Mouse (Mus musculus) CD4-positive, CD25-positive, alpha-beta regulatory T cell, adult 2 months (primary cell): ENCODE measurements around the gene Grip1.

Experiments
- DNase-seq: peaks from one replicate; pipeline ENCODE4 v3.0.0-alpha.2; 2012; ENCODE audit warnings: low read depth, low spot score

The Grip1 gene

GRCm38 (mm10) chr10:119833334-119833733 lies 379.7 kb downstream of the Grip1 start:
- DNase-seq: no peak

GRCm38 (mm10) chr10:119834122-119834521 lies 380.5 kb downstream of the Grip1 start:
- no peak for DNase-seq

- DNase-seq: no peak
Measured at GRCm38 (mm10) chr10:119839645-119840044, 386.0 kb downstream of the Grip1 start.

GRCm38 (mm10) chr10:119842004-119842403 lies 388.4 kb downstream of the Grip1 start:
- DNase-seq: no peak

GRCm38 (mm10) chr10:119845705-119846410 lies 392.2 kb downstream of the Grip1 start:
- DNase-seq: no peak

GRCm38 (mm10) chr10:119851594-119851993 lies 398.0 kb downstream of the Grip1 start:
- DNase-seq: no peak

- no peak for DNase-seq
Measured at GRCm38 (mm10) chr10:119852582-119853135, 399.0 kb downstream of the Grip1 start.

- DNase-seq: no peak
Measured at GRCm38 (mm10) chr10:119867726-119868125, 414.1 kb downstream of the Grip1 start.

GRCm38 (mm10) chr10:119868995-119869579 lies 415.5 kb downstream of the Grip1 start:
- DNase-seq: no peak

GRCm38 (mm10) chr10:119876721-119877120 lies 423.1 kb downstream of the Grip1 start:
- no peak for DNase-seq

- no peak for DNase-seq
Measured at GRCm38 (mm10) chr10:119878331-119878730, 424.7 kb downstream of the Grip1 start.

GRCm38 (mm10) chr10:119884591-119884990 lies 431.0 kb downstream of the Grip1 start:
- DNase-seq: no peak

- no peak for DNase-seq
Measured at GRCm38 (mm10) chr10:119885563-119885962, 431.9 kb downstream of the Grip1 start.

GRCm38 (mm10) chr10:119886681-119887080 lies 433.1 kb downstream of the Grip1 start:
- DNase-seq: no peak

- no peak for DNase-seq
Measured at GRCm38 (mm10) chr10:119902754-119903153, 449.1 kb downstream of the Grip1 start.

GRCm38 (mm10) chr10:119906869-119907268 lies 453.2 kb downstream of the Grip1 start:
- no peak for DNase-seq

GRCm38 (mm10) chr10:119917995-119918394 lies 464.4 kb downstream of the Grip1 start:
- no peak for DNase-seq

GRCm38 (mm10) chr10:119927963-119928362 lies 474.3 kb downstream of the Grip1 start:
- no peak for DNase-seq

- no peak for DNase-seq
Measured at GRCm38 (mm10) chr10:119928921-119929320, 475.3 kb downstream of the Grip1 start.

GRCm38 (mm10) chr10:119932794-119933193 lies 479.2 kb downstream of the Grip1 start:
- DNase-seq: no peak

- DNase-seq: no peak
Measured at GRCm38 (mm10) chr10:119933362-119933761, 479.7 kb downstream of the Grip1 start.

GRCm38 (mm10) chr10:119935231-119935630 lies 481.6 kb downstream of the Grip1 start:
- no peak for DNase-seq

- no peak for DNase-seq
Measured at GRCm38 (mm10) chr10:119937481-119937880, 483.9 kb downstream of the Grip1 start.
